Mouse (Mus musculus): Measurements from ENCODE around the gene Nudt7. TPM values are rescaled to one million over a fixed set of nuclear protein-coding genes. Genes with fewer than 3 reads are reported as not detected.

Nudt7 gene
- polyA plus RNA-seq, 1 experiment, result 9.0 TPM

- Histone ChIP-seq H3K9ac (ENCODE audit: low read depth, poor library complexity, severe bottlenecking) (no peak overlapping the region), H3K9me3 (replicated peaks; ENCODE audit: control insufficient read depth, insufficient read depth, low read length, poor library complexity, severe bottlenecking) (no peaks in the 10 kb centered on the region), H3K27me3 (ENCODE audit: control insufficient read depth, insufficient read depth, low read length, poor library complexity, severe bottlenecking) (no peaks in the 10 kb centered on the region; the same call in 1 of the 2 replicates), H3K4me1 (ENCODE audit: control insufficient read depth, insufficient read depth, low read length) (no peaks in the 10 kb centered on the region), H3K27ac (ENCODE audit: insufficient read depth, low read length) (no peak overlapping the region), H3K4me3 (ENCODE audit: low read depth, low read length) (no peak overlapping the region), H3K36me3 (ENCODE audit: control insufficient read depth, insufficient read depth, low read length, poor library complexity, severe bottlenecking) (no peaks in the 10 kb centered on the region)
- TF ChIP-seq EP300 (IDR thresholded peaks at IDR 0.05; ENCODE audit: insufficient read depth, low read depth, low read length), result no peak
- TF ChIP-seq CTCF (IDR thresholded peaks at IDR 0.05; ENCODE audit: low read depth, low read length), result no peak
- TF ChIP-seq POLR2A (IDR thresholded peaks at IDR 0.05; ENCODE audit: insufficient read depth, low read length), result no peak
Measured at GRCm38 (mm10) chr8:114103401-114103800, 30.0 kb upstream of the Nudt7 start.

- no peaks in the 10 kb centered on the region for H3K9me3 ChIP-seq (replicated peaks; ENCODE audit: control insufficient read depth, insufficient read depth, low read length, poor library complexity, severe bottlenecking)
- H3K36me3 ChIP-seq (ENCODE audit: control insufficient read depth, insufficient read depth, low read length, poor library complexity, severe bottlenecking), result no peaks in the 10 kb centered on the region
- H3K9ac ChIP-seq (ENCODE audit: low read depth, poor library complexity, severe bottlenecking), result no peak overlapping the region
- TF ChIP-seq EP300 (IDR thresholded peaks at IDR 0.05; ENCODE audit: insufficient read depth, low read depth, low read length) (no peak), POLR2A (IDR thresholded peaks at IDR 0.05; ENCODE audit: insufficient read depth, low read length) (no peak), CTCF (IDR thresholded peaks at IDR 0.05; ENCODE audit: low read depth, low read length) (no peak)
- no peaks in the 10 kb centered on the region; the same call in 1 of the 2 replicates for H3K27me3 ChIP-seq (ENCODE audit: control insufficient read depth, insufficient read depth, low read length, poor library complexity, severe bottlenecking)
- no peak overlapping the region for H3K27ac ChIP-seq (ENCODE audit: insufficient read depth, low read length)
- no peak overlapping the region for H3K4me3 ChIP-seq (ENCODE audit: low read depth, low read length)
- no peaks in the 10 kb centered on the region for H3K4me1 ChIP-seq (ENCODE audit: control insufficient read depth, insufficient read depth, low read length)
Measured at GRCm38 (mm10) chr8:114105971-114106370, 27.4 kb upstream of the Nudt7 start.

- Histone ChIP-seq H3K4me3 (ENCODE audit: low read depth, low read length) (no peak overlapping the region), H3K36me3 (ENCODE audit: control insufficient read depth, insufficient read depth, low read length, poor library complexity, severe bottlenecking) (no peaks in the 10 kb centered on the region), H3K4me1 (ENCODE audit: control insufficient read depth, insufficient read depth, low read length) (no peaks in the 10 kb centered on the region), H3K9ac (ENCODE audit: low read depth, poor library complexity, severe bottlenecking) (no peak overlapping the region), H3K27me3 (ENCODE audit: control insufficient read depth, insufficient read depth, low read length, poor library complexity, severe bottlenecking) (peaks cover 6% of the 10 kb centered on the region), H3K9me3 (replicated peaks; ENCODE audit: control insufficient read depth, insufficient read depth, low read length, poor library complexity, severe bottlenecking) (no peaks in the 10 kb centered on the region), H3K27ac (ENCODE audit: insufficient read depth, low read length) (no peak overlapping the region)
- TF ChIP-seq CTCF (IDR thresholded peaks at IDR 0.05; ENCODE audit: low read depth, low read length) (no peak), EP300 (IDR thresholded peaks at IDR 0.05; ENCODE audit: insufficient read depth, low read depth, low read length) (no peak), POLR2A (IDR thresholded peaks at IDR 0.05; ENCODE audit: insufficient read depth, low read length) (no peak)
Measured at GRCm38 (mm10) chr8:114109365-114110140, 23.8 kb upstream of the Nudt7 start.

- Histone ChIP-seq H3K27me3 (ENCODE audit: control insufficient read depth, insufficient read depth, low read length, poor library complexity, severe bottlenecking) (peaks cover 7% of the 10 kb centered on the region), H3K36me3 (ENCODE audit: control insufficient read depth, insufficient read depth, low read length, poor library complexity, severe bottlenecking) (no peaks in the 10 kb centered on the region), H3K27ac (ENCODE audit: insufficient read depth, low read length) (no peak overlapping the region), H3K9me3 (replicated peaks; ENCODE audit: control insufficient read depth, insufficient read depth, low read length, poor library complexity, severe bottlenecking) (peaks cover 7% of the 10 kb centered on the region), H3K9ac (ENCODE audit: low read depth, poor library complexity, severe bottlenecking) (no peak overlapping the region), H3K4me1 (ENCODE audit: control insufficient read depth, insufficient read depth, low read length) (peaks cover 4% of the 10 kb centered on the region), H3K4me3 (ENCODE audit: low read depth, low read length) (no peak overlapping the region)
- TF ChIP-seq EP300 (IDR thresholded peaks at IDR 0.05; ENCODE audit: insufficient read depth, low read depth, low read length) (no peak), CTCF (IDR thresholded peaks at IDR 0.05; ENCODE audit: low read depth, low read length) (no peak), POLR2A (IDR thresholded peaks at IDR 0.05; ENCODE audit: insufficient read depth, low read length) (no peak)
Measured at GRCm38 (mm10) chr8:114115076-114115475, 18.3 kb upstream of the Nudt7 start.

- H3K9me3 ChIP-seq (replicated peaks; ENCODE audit: control insufficient read depth, insufficient read depth, low read length, poor library complexity, severe bottlenecking), result peaks cover 7% of the 10 kb centered on the region
- H3K4me1 ChIP-seq (ENCODE audit: control insufficient read depth, insufficient read depth, low read length), result peaks cover 4% of the 10 kb centered on the region
- H3K36me3 ChIP-seq (ENCODE audit: control insufficient read depth, insufficient read depth, low read length, poor library complexity, severe bottlenecking), result no peaks in the 10 kb centered on the region
- no peak overlapping the region for H3K27ac ChIP-seq (ENCODE audit: insufficient read depth, low read length)
- H3K4me3 ChIP-seq (ENCODE audit: low read depth, low read length), result no peak overlapping the region
- H3K9ac ChIP-seq (ENCODE audit: low read depth, poor library complexity, severe bottlenecking), result no peak overlapping the region
- peaks cover 7% of the 10 kb centered on the region for H3K27me3 ChIP-seq (ENCODE audit: control insufficient read depth, insufficient read depth, low read length, poor library complexity, severe bottlenecking)
- TF ChIP-seq POLR2A (IDR thresholded peaks at IDR 0.05; ENCODE audit: insufficient read depth, low read length) (no peak), EP300 (IDR thresholded peaks at IDR 0.05; ENCODE audit: insufficient read depth, low read depth, low read length) (no peak), CTCF (IDR thresholded peaks at IDR 0.05; ENCODE audit: low read depth, low read length) (no peak)
Measured at GRCm38 (mm10) chr8:114116049-114116448, 17.3 kb upstream of the Nudt7 start.

GRCm38 (mm10) chr8:114117439-114117838, 15.9 kb upstream of the Nudt7 start:
- Histone ChIP-seq H3K4me3 (ENCODE audit: low read depth, low read length) (no peak overlapping the region), H3K27me3 (ENCODE audit: control insufficient read depth, insufficient read depth, low read length, poor library complexity, severe bottlenecking) (peaks cover 3% of the 10 kb centered on the region), H3K9ac (ENCODE audit: low read depth, poor library complexity, severe bottlenecking) (no peak overlapping the region), H3K4me1 (ENCODE audit: control insufficient read depth, insufficient read depth, low read length) (peaks cover 4% of the 10 kb centered on the region), H3K9me3 (replicated peaks; ENCODE audit: control insufficient read depth, insufficient read depth, low read length, poor library complexity, severe bottlenecking) (peaks cover 7% of the 10 kb centered on the region), H3K36me3 (ENCODE audit: control insufficient read depth, insufficient read depth, low read length, poor library complexity, severe bottlenecking) (no peaks in the 10 kb centered on the region), H3K27ac (ENCODE audit: insufficient read depth, low read length) (no peak overlapping the region)
- TF ChIP-seq POLR2A (IDR thresholded peaks at IDR 0.05; ENCODE audit: insufficient read depth, low read length), result no peak
- no peak for TF ChIP-seq CTCF (IDR thresholded peaks at IDR 0.05; ENCODE audit: low read depth, low read length)
- TF ChIP-seq EP300 (IDR thresholded peaks at IDR 0.05; ENCODE audit: insufficient read depth, low read depth, low read length), result no peak

All from ES-Bruce4 (cell line).